Mouse (Mus musculus) erythroblast, embryonic 14.5 days (primary cell): ENCODE results near the gene Tifa.

Experiments used
- GATA1 ChIP-seq: IDR thresholded peaks from 2 replicates; pipeline ENCODE4 v1.6.1; 2012; ENCODE audit warnings: low read length, inconsistent platforms, mixed read lengths
- TAL1 ChIP-seq: IDR thresholded peaks from 3 replicates; pipeline ENCODE4 v1.6.1; 2012; ENCODE audit warnings: low read length, inconsistent platforms, mixed read lengths

DNA sequence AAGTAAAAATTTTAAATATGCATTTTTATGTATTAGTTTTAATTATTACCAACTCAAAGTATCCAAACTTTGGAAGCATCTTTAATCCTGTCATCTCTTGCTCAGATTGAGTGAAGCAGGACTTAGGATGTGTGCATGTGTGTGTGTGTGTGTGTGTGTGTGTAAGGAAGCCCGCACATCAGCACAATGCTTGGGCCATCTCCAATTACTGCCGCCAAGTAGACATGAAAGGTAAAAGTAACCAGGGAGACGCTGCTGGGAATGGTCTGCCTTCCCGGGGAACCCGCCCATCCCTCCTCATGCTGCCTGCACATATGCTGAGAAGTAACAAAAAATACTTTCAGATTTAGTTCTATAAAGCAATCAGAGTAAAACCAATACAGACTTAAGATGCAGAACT, 18.2 kb downstream of the Tifa start:
- TF ChIP-seq TAL1 (no peak), GATA1 (no peak)
